Mouse (Mus musculus): ENCODE results near the gene Tpp1.
"Not testable (repeated sequence)": the region's sequence is repeated elsewhere in the genome, so short reads cannot be mapped to it uniquely, and the experiment has no call there.

Tpp1 gene

GRCm38 (mm10) chr7:105762517-105763270 is 10.7 kb upstream of the Tpp1 start:
- DNase-seq (ENCODE audit: low read depth, low spot score), result no peak

DNA sequence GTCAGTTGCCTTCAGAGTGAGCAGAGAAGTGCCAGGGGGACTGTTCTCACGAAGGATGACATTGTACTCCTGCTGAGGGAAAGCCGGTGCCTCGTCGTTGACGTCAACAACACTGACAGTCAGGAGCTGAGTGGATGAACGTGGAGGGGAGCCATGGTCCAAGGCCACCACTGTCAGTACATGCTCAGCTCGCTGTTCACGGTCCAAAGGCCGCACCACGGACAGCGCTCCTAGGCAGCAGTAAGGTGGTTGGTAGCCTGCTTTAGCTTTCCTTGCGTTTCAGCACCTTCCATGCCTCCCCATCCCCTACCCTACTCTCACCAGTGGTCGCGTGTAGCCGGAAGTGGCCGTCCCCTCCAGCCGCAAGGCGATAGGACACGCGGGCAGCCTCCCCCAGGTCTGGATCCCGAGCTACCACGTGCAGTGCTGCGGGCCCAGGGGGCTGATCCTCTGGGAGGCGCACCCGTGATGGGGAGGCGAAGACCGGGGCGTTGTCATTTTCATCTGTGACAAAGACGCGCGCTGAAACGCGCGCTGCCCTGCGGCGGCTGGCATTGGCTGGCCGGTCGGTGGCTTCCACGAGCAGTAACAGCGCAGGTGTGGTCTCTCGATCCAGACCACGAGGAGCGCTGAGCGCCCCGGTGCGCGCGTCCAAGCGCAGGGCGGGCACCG is 9.9 kb upstream of the Tpp1 start:
- no peak for DNase-seq (ENCODE audit: low read depth, low spot score)

DNA sequence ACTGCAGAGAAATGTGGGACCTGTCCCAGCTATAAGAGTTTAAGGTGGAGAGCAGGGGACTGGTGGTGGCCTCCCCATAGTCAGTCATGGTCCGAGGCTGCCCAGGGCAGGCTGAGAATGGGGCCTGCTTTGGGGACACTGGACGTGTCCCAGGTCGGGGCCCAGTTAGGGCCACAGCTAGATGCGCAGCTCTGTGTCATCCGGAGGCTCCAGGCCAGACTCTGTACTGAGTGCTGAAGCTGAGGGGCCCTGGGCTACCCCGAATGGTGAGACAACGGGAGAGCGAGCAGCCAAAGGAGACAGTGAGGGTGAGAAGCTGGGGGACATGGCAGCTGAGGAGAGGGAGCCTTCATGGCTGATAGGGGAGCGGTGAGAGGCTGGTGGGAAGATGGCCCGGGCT is 1.2 kb upstream of the Tpp1 start:
- no peak for DNase-seq (ENCODE audit: low read depth, low spot score)

- no peak for DNase-seq (ENCODE audit: low read depth, low spot score)
Observed at GRCm38 (mm10) chr7:105752716-105753115, 681 bp upstream of the Tpp1 start.

GRCm38 (mm10) chr7:105747776-105748175 is 4.3 kb downstream of the Tpp1 start:
- DNase-seq (ENCODE audit: low read depth, low spot score), result no peak

DNA sequence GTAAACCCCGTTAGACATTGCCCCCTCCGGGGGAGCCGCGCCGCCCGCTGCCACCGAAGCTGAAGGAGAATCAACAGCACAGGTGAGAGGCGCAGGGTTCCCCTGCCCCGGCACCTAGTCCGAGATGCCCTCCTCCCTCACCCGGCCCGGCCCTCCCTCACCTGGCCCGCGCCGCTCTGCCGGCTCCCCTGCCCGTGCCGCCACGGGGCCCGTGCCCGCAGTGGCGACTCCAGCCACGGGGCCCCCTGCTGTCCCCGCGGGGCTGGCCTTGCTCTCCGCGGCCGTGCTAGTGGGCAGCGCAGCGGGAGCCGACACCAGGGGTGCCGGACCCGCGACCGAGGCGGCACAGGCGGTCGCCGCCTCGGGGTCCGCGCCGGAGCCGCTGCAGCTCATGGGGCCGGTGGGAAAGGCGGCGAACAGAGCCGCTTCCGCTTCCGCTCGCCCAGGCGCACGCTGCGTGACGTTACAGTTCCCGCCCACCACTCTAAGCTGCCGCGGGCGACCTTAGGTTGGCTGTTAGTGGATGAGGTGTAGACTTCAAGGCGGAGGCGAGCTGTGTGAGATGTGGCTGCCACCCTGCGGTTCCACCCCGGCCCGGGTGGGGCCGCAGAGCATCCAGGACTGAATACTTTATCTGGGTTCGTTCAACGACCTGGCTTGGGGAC is 8.0 kb downstream of the Tpp1 start, which contains the start of gene Taf10:
Gene Taf10 (minus strand): TSS at position 436 of the 665 bp plus-strand sequence.
- peak; percentile 82 for DNase-seq (ENCODE audit: low read depth, low spot score)

- DNase-seq (ENCODE audit: low read depth, low spot score), result not testable (repeated sequence)
Observed at GRCm38 (mm10) chr7:105743246-105743925, 8.6 kb downstream of the Tpp1 start.

- DNase-seq (ENCODE audit: low read depth, low spot score), result not testable (repeated sequence)
Observed at GRCm38 (mm10) chr7:105742539-105743215, 9.4 kb downstream of the Tpp1 start.

GRCm38 (mm10) chr7:105741978-105742377 is 10.1 kb downstream of the Tpp1 start:
- DNase-seq (ENCODE audit: low read depth, low spot score), result no peak

DNA sequence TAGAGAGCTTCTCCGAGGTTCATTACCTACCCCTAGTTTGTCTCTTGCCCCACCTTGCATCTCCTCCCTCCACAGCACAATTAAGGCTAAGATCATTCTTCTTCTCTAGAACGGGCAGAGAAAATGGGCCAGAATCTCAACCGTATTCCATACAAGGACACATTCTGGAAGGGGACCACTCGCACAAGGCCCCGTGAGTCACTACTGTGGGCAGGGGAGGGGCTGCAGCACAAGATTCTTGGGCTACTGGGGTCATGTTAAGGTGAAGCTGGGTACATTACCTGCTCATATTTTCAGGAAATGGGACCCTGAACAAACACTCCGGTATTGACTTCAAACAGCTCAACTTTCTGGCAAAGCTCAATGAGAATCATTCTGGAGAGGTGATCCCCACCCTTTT is 11.2 kb downstream of the Tpp1 start:
- no peak for DNase-seq (ENCODE audit: low read depth, low spot score)

- DNase-seq (ENCODE audit: low read depth, low spot score), result no peak
Observed at GRCm38 (mm10) chr7:105740089-105740795, 11.8 kb downstream of the Tpp1 start.

DNA sequence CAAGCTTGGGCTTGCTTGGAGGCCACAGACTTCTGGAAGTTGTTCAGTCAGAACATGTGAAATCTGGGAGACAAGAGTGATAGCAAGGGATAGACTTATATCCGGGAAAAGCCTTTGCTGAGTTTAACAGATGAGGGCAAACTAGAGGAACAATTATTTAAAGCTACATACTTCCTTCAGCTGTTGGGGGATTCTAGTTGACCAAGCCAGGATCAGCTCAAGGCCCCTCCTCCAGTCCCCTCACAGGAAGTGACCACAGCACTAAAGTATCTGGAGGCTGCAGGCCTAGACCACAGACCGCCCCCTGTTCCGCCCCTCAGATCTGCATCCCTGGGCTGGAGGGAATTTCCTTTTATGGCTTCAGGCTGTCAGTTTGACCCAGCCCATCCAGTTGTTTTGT is 13.1 kb downstream of the Tpp1 start:
- no peak for DNase-seq (ENCODE audit: low read depth, low spot score)

DNA sequence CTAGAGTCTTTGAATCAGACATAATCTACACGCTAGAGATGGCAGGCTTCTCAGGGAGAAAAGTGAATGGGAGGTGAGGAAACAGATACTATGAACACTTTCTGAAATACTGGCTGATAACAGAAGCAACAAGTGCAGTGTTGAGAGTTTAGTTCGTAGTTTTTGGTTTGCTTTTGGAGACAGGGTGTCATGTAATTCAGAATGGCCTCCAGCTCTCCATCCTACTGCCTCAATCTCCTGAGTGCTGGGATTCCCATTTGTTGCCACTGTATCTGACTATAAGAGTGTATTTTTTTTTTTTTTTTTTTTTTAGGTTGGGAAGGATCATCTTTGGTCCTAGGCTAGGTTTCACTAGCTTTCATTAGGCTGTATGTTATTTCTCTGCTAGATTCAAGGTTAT is 13.7 kb downstream of the Tpp1 start:
- no peak for DNase-seq (ENCODE audit: low read depth, low spot score)

DNA sequence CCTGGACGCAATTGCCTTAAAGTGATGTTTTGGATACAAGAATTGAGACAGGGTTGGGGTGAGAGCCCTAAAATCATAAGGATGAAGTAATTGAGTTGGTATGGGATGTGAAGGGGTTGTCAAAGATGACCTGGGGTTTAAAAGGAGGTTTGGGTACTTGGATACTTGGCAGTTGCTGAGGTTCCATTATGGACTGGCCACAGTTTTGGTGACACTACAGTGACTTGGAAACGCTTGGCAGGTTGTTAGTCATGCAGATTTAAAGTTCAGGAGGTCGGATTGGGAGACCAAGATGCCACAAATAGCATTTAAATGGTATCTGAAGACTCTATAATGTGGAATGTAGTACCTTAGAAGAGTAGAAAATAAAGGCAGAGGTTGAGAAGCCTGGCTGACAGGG is 14.4 kb downstream of the Tpp1 start:
- no peak for DNase-seq (ENCODE audit: low read depth, low spot score)

DNA sequence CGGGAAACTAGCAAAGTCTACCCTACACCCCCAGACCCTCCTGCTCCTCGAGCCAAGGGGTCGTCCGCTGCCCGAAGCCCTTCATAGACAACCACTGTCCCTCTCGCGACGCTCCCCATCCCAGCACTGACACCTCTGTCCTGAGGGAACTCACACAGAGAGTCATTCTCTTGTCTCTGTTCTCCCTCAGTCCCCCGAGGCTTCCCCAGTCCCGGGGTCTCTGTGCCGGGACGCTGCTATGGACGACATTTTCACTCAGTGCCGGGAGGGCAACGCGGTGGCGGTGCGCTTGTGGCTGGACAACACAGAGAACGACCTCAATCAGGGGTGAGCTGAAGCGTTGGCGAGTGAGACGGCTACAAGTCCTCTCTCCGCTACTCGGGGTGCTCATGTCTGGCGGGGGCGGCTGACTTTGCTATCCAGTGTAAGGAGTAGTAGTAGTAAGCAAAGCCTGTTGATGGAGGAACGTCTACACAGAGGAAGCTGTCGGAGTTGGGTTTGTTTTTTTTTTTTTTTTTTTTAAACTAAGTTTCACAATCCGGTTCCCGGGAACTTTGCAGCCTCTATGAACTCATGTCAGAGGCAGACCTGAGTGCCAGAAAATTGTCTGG is 15.0 kb downstream of the Tpp1 start, which contains the start of gene Rrp8:
Gene Rrp8 (minus strand): TSS at position 475 of the 611 bp plus-strand sequence.
- no peak for DNase-seq (ENCODE audit: low read depth, low spot score)

DNA sequence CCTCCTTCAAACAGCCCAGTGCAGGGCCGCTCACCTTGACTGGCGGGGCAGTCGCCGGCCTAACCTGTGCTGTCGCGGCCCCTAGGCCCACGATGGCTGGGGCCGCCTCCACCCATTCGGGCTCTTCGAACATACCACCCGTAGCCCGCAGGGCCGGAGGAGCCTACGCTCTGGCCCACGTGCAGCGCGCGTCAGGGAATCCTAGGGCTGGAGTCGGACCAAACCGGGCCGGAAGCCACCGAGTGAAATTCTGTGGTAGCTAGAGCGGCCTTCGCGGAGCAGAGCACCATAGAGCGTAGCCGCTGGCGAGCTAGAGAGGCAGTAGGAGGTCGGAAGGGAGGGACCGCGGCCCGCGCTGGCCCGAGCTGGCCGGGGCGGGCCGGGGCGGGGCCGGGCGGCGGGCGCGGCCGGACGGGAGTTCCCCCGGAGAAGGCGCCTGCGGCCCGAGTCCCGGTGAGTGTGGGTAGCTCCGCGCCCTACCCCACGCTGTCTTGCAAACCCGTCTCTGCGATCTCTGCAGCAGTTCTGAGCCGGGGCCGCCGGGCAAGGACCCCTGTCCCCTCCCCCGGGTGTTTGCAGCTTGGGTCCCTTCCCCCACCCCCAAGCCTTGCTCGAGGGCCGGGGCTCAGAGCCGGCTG is 15.7 kb downstream of the Tpp1 start, which contains the start of gene Ilk:
Gene Ilk (plus strand): TSS at position 329 of the 638 bp plus-strand sequence.
- peak; percentile 84 for DNase-seq (ENCODE audit: low read depth, low spot score)

DNA sequence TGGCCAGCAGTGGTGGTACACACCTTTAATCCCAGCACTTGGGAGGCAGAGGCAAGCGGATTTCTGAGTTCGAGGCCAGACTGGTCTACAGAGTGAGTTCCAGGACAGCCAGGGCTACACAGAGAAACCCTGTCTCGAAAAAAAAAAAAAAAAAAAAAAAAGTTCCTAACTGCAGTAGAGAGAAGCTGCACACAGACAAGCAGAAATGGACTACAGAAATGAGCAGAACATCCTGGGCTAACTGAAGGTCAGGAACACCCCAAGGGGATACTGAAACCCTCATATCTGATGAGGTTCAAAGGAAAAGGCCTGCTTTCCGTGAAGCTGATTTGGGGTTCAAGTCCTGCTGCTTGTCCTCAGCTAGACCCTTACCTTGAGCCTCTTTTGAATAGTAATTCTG is 16.6 kb downstream of the Tpp1 start:
- DNase-seq (ENCODE audit: low read depth, low spot score), result not testable (repeated sequence)

GRCm38 (mm10) chr7:105734826-105735225 is 17.2 kb downstream of the Tpp1 start:
- DNase-seq (ENCODE audit: low read depth, low spot score), result no peak

DNA sequence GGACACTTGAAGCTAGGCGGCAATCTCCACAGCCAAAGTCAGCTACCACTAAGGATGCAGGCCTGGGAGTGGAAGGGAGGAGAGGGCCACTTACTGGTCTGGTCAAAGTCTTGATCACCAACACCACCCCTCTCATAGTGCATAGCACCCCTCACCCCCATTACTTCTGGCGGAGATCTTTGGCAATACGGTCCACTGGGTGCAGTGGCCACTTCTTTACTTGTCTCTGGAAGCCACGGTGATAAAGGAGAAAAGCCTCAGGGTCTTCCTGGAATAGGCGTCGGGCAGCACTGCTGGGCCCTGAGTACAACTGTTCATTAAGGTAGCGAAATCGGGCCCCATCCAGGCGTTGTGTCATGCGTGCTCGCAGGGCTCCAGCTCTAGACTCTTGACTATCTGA is 18.2 kb downstream of the Tpp1 start:
- DNase-seq (ENCODE audit: low read depth, low spot score), result no peak

All from retina, postnatal 7 days (tissue).